Mouse (Mus musculus): ENCODE data around the gene Pik3r2.

GRCm38 (mm10) chr8:70737705-70738104 is 38.8 kb downstream of the Pik3r2 start:
- TF ChIP-seq CTCF (IDR thresholded peaks at IDR 0.05; ENCODE audit: low read depth, low read length) (no peak), POLR2A (IDR thresholded peaks at IDR 0.05; ENCODE audit: insufficient read depth, low read length) (no peak), EP300 (IDR thresholded peaks at IDR 0.05; ENCODE audit: insufficient read depth, low read depth, low read length) (no peak)

Measured in ES-Bruce4 (cell line).